Mouse (Mus musculus) liver, embryonic 16.5 days (tissue): Measurements from ENCODE around the gene Kdm4b. TPM values are rescaled to one million over a fixed set of nuclear protein-coding genes. Genes with fewer than 3 reads are reported as not detected.

ENCODE experiments used
- ATAC-seq: fragments of 200-750 bp; cut with Nextera tagmentation; 2 replicates; pipeline ENCODE4 v1.8.0; 2017; ENCODE audit warnings: low read depth, mild to moderate bottlenecking, moderate number of reproducible peaks, moderate library complexity
- H3K27ac ChIP-seq: fragments of 300-500 bp; sonication (generic); 2 replicates; pipeline ENCODE4 v1.5.1; 2014; ENCODE audit warnings: mild to moderate bottlenecking, low read length
- H3K27me3 ChIP-seq: fragments of 300-500 bp; sonication (generic); 2 replicates; pipeline ENCODE4 v1.6.1; 2014; ENCODE audit warnings: low read depth, low read length, mixed read lengths; ENCODE audit not compliant: control insufficient read depth, insufficient read depth
- H3K36me3 ChIP-seq: fragments of 300-500 bp; sonication (generic); 2 replicates; pipeline ENCODE4 v1.6.1; 2014; ENCODE audit warnings: mild to moderate bottlenecking; ENCODE audit not compliant: control insufficient read depth, insufficient read depth
- H3K4me1 ChIP-seq: fragments of 300-500 bp; sonication (generic); 2 replicates; pipeline ENCODE4 v1.6.1; 2014; ENCODE audit warnings: low read depth, low read length, mixed read lengths; ENCODE audit not compliant: control insufficient read depth
- H3K4me2 ChIP-seq: fragments of 300-500 bp; sonication (generic); 2 replicates; pipeline ENCODE4 v1.6.1; 2014; ENCODE audit warnings: low read depth, low read length, mixed read lengths
- H3K4me3 ChIP-seq: fragments of 300-500 bp; sonication (generic); 2 replicates; pipeline ENCODE4 v1.5.1; 2014; ENCODE audit warnings: low read depth, mild to moderate bottlenecking, low read length
- H3K9ac ChIP-seq: fragments of 300-500 bp; sonication (generic); 2 replicates; pipeline ENCODE4 v1.6.1; 2014; ENCODE audit warnings: low read depth, low read length
- H3K9me3 ChIP-seq: fragments of 300-500 bp; sonication (generic); replicated peaks from 2 replicates; pipeline ENCODE4 v1.6.1; 2016; ENCODE audit warnings: low read length; ENCODE audit not compliant: control insufficient read depth
- WGBS: fragments of 180-500 bp; shearing (Covaris S2); extraction: QIAGEN DNeasy Blood & Tissue Kit; methylation state at CpG from one replicate; pipeline ENCODE4 v1.1.7; 2014; ENCODE audit not compliant: insufficient replicate concordance; 5-methylcytosine and 5-hydroxymethylcytosine counted together
- polyA plus RNA-seq: library from polyadenylated mRNA; unstranded; fragments of >200 nt; fragmentation: Nextera tagmentation; extraction: Ambion mirVana; gene quantifications from 2 replicates; pipeline ENCODE4 v1.2.1, GENCODE M21; 2015

Gene Kdm4b
- polyA plus RNA-seq, 1 experiment from 2014 or later = 7.0 TPM

DNA sequence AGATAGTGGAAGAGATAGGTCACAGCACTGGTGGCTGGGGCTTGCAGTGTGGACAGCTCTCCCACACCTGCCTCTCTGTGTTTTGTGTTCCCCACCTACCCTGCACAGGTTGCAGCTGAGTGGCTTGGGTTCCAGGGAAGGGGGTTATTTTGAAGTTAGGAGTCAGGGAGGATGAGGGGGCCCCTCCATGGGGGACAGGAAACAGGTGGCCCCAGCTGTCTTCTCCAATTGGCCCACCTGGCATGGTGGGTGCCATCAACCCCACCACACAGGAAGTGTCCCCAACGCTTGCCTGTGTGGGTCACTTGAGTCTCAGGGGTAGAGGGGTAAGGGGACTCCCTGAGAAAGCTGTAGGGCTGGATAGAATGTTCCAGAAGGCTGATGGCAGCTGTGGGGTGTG lies 32.6 kb upstream of the Kdm4b start:
- Histone ChIP-seq H3K4me2 (no peak overlapping the region), H3K9me3 (no peaks in the 10 kb centered on the region), H3K9ac (no peak overlapping the region), H3K27me3 (no peaks in the 10 kb centered on the region), H3K4me3 (no peak overlapping the region), H3K4me1 (peaks cover 38% of the 10 kb centered on the region), H3K27ac (no peak overlapping the region), H3K36me3 (no peaks in the 10 kb centered on the region)
- ATAC-seq = no peak
- WGBS = 37% methylated on average over 1 of the region's 1 CpGs

DNA sequence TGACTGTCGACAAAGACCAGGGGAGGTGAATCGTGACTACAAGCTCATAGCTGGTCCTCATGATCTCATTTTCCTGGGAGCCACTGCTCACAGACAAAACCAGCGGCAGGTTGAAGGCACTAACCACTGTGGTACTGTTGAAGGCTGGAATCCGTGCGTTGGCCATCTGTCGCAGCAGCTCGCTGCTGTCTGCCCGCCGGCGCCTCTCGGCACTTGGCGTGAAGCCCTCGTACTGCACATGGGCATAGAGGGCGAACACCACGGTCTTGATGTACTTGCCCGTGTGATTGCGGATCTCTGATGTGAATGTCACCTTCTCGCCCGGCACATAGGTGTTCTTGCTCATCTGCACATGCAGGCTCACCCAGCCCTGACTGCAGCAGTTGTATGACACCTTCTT lies 31.6 kb upstream of the Kdm4b start:
- Histone ChIP-seq H3K27me3 (no peaks in the 10 kb centered on the region), H3K4me2 (no peak overlapping the region), H3K9me3 (no peaks in the 10 kb centered on the region), H3K36me3 (no peaks in the 10 kb centered on the region), H3K4me1 (peaks cover 29% of the 10 kb centered on the region), H3K4me3 (no peak overlapping the region), H3K27ac (no peak overlapping the region), H3K9ac (no peak overlapping the region)
- WGBS = 84% methylated on average over 19 of the region's 19 CpGs
- no peak for ATAC-seq

DNA sequence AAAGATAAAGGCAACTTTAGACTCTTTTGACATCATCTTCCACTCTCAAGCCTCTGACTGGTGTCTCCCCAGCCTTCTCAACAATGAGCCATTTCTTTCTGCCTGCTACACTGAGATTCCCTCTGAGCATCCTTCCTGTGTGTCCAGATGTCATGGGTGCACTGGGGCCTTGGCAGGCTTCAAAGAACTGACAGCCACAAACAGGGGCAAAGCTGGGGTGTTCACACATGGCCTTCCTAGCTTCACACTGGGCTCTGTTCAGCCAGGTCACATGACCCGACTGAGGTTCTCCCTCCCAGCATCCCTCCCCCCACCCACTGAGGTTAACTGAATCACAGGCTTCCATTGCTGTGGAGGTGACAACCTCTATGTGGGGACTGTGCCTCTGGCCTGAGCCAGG lies 29.7 kb upstream of the Kdm4b start:
- 44% methylated on average over 1 of the region's 1 CpGs for WGBS
- no peak for ATAC-seq
- Histone ChIP-seq H3K4me2 (no peak overlapping the region), H3K9ac (no peak overlapping the region), H3K27ac (no peak overlapping the region), H3K9me3 (no peaks in the 10 kb centered on the region), H3K27me3 (no peaks in the 10 kb centered on the region), H3K4me1 (peaks cover 10% of the 10 kb centered on the region), H3K4me3 (no peak overlapping the region), H3K36me3 (no peaks in the 10 kb centered on the region)

DNA sequence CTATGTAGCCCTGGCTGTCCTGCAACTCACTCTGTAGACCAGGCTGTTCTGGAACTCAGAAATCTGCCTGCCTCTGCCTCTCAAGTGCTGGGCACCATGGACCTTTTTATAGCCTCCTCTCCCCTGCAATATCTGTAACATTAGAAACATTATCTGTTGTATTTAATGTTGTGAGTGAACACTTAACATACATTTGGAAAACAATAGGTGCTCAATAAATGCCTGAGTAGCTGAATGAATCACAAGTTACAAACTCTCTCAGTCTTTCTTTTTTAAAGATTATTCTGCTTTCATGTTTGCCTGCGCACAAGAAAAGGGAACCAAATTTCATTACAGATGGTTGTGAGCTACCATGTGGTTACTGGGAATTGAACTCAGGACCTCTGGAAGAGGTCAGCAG lies 27.6 kb upstream of the Kdm4b start:
- Histone ChIP-seq H3K4me1 (peaks cover 12% of the 10 kb centered on the region), H3K27ac (no peak overlapping the region), H3K4me2 (no peak overlapping the region), H3K27me3 (no peaks in the 10 kb centered on the region), H3K9me3 (no peaks in the 10 kb centered on the region), H3K36me3 (no peaks in the 10 kb centered on the region), H3K9ac (no peak overlapping the region), H3K4me3 (no peak overlapping the region)
- WGBS = 77% methylated on average over 1 of the region's 1 CpGs
- ATAC-seq = no peak

DNA sequence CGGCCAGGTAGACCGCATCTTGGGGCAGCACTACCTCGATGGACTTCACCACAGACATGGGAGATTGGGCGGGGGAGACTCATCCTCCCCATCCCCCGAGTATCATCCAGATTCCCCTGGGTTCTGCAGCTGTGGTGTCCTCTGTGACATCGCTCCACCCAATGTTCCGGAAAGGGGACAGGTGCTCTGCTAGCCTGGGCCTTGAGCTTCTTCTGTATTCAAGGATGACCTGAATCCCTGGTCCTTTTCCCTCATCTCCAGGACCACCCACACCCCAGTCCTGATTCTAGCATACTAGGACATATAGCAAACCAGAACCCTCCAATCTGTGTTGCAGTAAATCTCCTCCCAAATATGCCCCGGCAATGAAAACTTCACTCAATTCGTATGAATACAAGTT lies 25.7 kb upstream of the Kdm4b start, which contains the start of gene Arrdc5:
Arrdc5 (minus strand) TSS at position 101 of the 400 bp plus-strand sequence.
- peaks cover 18% of the 10 kb centered on the region for H3K4me1 ChIP-seq
- WGBS = 78% methylated on average over 9 of the region's 9 CpGs
- no peak within 1 kb of the TSS for H3K4me3 ChIP-seq
- no peak within 1 kb of the TSS for H3K9ac ChIP-seq
- no peak for ATAC-seq
- no peak within 1 kb of the TSS for H3K27ac ChIP-seq
- no peaks in the 10 kb centered on the region for H3K9me3 ChIP-seq
- H3K36me3 ChIP-seq = 0 out of 2 replicates have a peak, but pooled peaks cover 2% of the 10 kb centered on the region
- no peaks in the 10 kb centered on the region for H3K27me3 ChIP-seq
- H3K4me2 ChIP-seq = no peak within 1 kb of the TSS

DNA sequence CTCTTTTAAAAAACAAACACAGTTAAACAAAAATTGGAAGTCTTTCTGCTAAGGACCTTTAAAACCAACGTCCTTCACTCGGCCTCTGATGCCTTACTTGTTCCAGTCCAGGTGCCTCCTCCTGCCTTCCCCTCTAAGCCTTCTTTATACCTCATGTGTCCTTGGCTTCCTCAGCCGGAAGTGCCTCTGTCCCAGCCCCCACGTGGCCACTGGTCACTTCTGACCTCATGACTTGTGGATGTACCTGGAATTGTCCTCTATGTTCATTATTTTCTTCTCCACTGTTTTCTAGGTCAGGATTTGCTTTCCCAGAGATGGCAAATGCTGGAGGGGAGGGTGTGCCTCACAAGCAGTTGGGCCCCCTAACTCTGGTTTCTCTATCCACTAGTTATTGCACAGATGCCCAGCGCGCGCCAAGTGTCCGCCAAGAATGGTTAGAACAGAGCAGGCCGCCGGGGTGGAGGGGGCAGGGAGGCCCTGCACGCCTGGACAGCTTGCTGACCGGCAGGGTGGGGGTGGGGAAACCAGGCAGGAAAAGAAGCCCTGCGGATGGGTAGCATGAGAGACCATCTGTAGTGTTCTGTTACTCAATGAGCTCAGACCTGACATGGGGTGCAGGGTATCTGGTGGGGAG lies 23.4 kb upstream of the Kdm4b start:
- H3K9ac ChIP-seq = peak overlapping the region; percentile 63
- H3K36me3 ChIP-seq = peaks cover 6% of the 10 kb centered on the region; the same call in 1 of the 2 replicates
- H3K9me3 ChIP-seq = no peaks in the 10 kb centered on the region
- ATAC-seq = peak; percentile 4; the same call in 1 of the 2 replicates
- 41% methylated on average over 13 of the region's 13 CpGs for WGBS
- peak overlapping the region; percentile 99 for H3K4me2 ChIP-seq
- H3K27ac ChIP-seq = peak overlapping the region; percentile 90
- H3K4me1 ChIP-seq = peaks cover 35% of the 10 kb centered on the region
- no peaks in the 10 kb centered on the region for H3K27me3 ChIP-seq
- H3K4me3 ChIP-seq = peak overlapping the region; percentile 81

DNA sequence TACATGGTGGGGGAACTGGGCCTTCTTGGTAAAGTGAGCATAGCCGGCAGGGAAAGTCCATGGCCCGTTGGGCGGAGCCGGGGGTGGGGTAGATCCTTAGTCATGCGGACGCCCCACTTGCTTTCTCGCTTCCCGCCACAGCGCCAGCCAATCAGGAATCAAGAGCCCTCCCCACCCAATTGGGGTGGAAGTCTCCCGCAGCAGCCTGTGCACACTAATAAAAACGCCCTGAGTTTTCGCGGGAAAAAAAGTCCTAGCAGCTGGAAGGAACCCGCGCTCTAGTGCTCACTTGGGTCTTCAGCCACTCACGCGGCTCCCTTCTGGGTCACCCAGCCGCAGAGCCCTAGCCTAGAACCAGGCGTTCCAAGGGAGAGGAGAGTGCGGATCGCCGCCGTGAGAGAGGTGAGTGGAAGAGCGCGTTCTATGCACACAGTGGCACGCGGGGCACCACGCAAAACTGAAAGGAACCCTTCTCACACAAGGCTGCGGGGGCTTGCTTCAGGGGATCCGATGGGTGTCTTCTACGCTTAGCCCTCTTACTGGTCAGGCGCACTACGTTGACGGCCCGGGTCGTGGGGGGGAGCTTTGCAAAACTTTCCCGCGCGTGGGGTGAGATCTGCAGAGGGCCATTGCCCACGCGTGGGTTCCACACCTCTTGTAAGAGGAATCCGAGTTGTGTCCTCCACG lies 22.6 kb upstream of the Kdm4b start, which contains the start of gene Uhrf1:
Uhrf1 (plus strand) TSS at position 162 of the 687 bp plus-strand sequence.
- H3K27ac ChIP-seq = peak within 1 kb of the TSS; percentile 90
- H3K9ac ChIP-seq = peak within 1 kb of the TSS; percentile 78
- H3K4me3 ChIP-seq = peak within 1 kb of the TSS; percentile 81
- H3K9me3 ChIP-seq = no peaks in the 10 kb centered on the region
- peak within 1 kb of the TSS; percentile 99 for H3K4me2 ChIP-seq
- peak; percentile 86 for ATAC-seq
- H3K27me3 ChIP-seq = no peaks in the 10 kb centered on the region
- H3K36me3 ChIP-seq = peaks cover 14% of the 10 kb centered on the region
- under 1% methylated on average over 43 of the region's 43 CpGs for WGBS
- peaks cover 35% of the 10 kb centered on the region for H3K4me1 ChIP-seq

DNA sequence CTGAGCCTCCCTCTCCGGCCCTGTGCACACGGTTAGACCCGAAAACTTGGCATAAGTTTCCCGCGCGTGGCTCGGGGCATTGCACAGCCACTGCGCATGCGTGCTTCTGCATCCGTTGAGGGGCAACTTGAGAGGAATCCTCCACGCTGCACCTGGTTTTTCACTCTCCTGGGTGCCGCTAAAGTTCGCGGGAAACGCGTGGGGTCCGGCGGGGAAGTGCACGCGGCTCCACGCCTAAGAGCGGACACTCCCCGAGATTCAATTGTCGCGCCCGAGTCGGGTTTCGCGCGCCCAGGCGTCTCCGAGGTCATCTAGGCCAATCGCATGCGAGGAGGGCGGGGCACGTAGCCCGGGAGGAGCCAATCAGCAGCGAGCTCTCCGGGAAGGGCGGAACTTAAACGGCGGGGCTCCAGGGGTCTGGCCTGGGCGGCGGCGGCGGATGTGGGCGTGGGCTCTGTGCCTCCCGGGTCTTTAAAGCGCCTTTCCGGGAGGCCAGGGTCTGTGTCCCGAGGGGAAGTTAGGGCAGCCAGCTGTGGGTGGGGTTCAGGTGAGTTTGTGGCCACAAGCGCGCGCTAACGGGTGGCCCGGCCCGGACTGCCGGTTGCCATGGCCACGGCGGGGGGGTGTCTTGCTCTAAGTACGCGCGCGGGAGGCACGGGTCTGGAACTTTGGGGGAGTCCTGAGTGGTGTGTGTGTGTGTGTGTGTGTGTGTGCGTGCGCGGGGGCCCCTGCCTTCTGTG lies 21.8 kb upstream of the Kdm4b start:
- peak overlapping the region; percentile 88 for H3K27ac ChIP-seq
- WGBS = under 1% methylated on average over 68 of the region's 68 CpGs
- peaks cover 35% of the 10 kb centered on the region for H3K4me1 ChIP-seq
- peak overlapping the region; percentile 81 for H3K4me3 ChIP-seq
- H3K36me3 ChIP-seq = peaks cover 21% of the 10 kb centered on the region
- ATAC-seq = peak; percentile 90
- H3K27me3 ChIP-seq = no peaks in the 10 kb centered on the region
- no peaks in the 10 kb centered on the region for H3K9me3 ChIP-seq
- H3K4me2 ChIP-seq = peak overlapping the region; percentile 99
- peak overlapping the region; percentile 78 for H3K9ac ChIP-seq
